Mouse (Mus musculus): Measurements from ENCODE around the gene Rnf20. TPM values are rescaled to one million over a fixed set of nuclear protein-coding genes. Genes with fewer than 3 reads are reported as not detected.

Rnf20 gene
- polyA plus RNA-seq, 1 experiment = 19.0 TPM

GRCm38 (mm10) chr4:49691405-49692194 is 59.8 kb downstream of the Rnf20 start:
- Histone ChIP-seq H3K4me3 (ENCODE audit: insufficient read depth, low read depth, low read length) (no peak overlapping the region), H3K4me1 (ENCODE audit: control insufficient read depth, insufficient read depth, insufficient read length, low read length) (no peaks in the 10 kb centered on the region), H3K27ac (replicated peaks; ENCODE audit: low read depth, low read length) (no peak overlapping the region)

Other genes with a start within 250 kb of the Rnf20 start
- not detected in 2 replicates for gene Acnat2, start 223.9 kb upstream of the Rnf20 start, polyA plus RNA-seq (2012; ENCODE audit: insufficient read depth, insufficient read length, missing spikeins)
- gene Acnat1, start 158.1 kb upstream of the Rnf20 start, polyA plus RNA-seq (2012; ENCODE audit: insufficient read depth, insufficient read length, missing spikeins) = not detected in 2 replicates
- not detected in 2 replicates for gene Baat, start 125.4 kb upstream of the Rnf20 start, polyA plus RNA-seq (2012; ENCODE audit: insufficient read depth, insufficient read length, missing spikeins)
- gene Mrpl50, start 110.9 kb upstream of the Rnf20 start, polyA plus RNA-seq (2012; ENCODE audit: insufficient read depth, insufficient read length, missing spikeins) = 129 and 144 TPM in 2 replicates
- gene Zfp189, start 110.8 kb upstream of the Rnf20 start, polyA plus RNA-seq (2012; ENCODE audit: insufficient read depth, insufficient read length, missing spikeins) = 4.7 and 7.5 TPM in 2 replicates
- gene Aldob, start 82.5 kb upstream of the Rnf20 start, polyA plus RNA-seq (2012; ENCODE audit: insufficient read depth, insufficient read length, missing spikeins) = 0.92 and 2.5 TPM in 2 replicates
- 21.1 and 33.7 TPM in 2 replicates for gene Tmem246, start 34.1 kb upstream of the Rnf20 start, polyA plus RNA-seq (2012; ENCODE audit: insufficient read depth, insufficient read length, missing spikeins)
- not detected in 2 replicates for gene Ppp3r2, start 50.0 kb downstream of the Rnf20 start, polyA plus RNA-seq (2012; ENCODE audit: insufficient read depth, insufficient read length, missing spikeins)
- gene Grin3a, start 213.7 kb downstream of the Rnf20 start, polyA plus RNA-seq (2012; ENCODE audit: insufficient read depth, insufficient read length, missing spikeins) = not detected in 2 replicates